Mouse (Mus musculus) gastrocnemius, postnatal 36 days (tissue): ENCODE data around the gene Apbb2. TPM values are rescaled to one million over a fixed set of nuclear protein-coding genes. Genes with fewer than 3 reads are reported as not detected.
A peak's percentile ranks its signal among the peaks of the same experiment; 100 is the strongest.
"Not testable (repeated sequence)": the region's sequence is repeated elsewhere in the genome, so short reads cannot be mapped to it uniquely, and the experiment has no call there.

Source experiments
- DNase-seq, 2 experiments: peaks; one replicate each; pipeline ENCODE4 v3.0.0; 2022
- intact Hi-C: fragments of 180-260 bp; cut with DNase I; formaldehyde crosslinking; loops from one replicate; pipeline ENCODE4 v1.15.1; 2025
- total RNA-seq, 2 experiments: library from RNA; stranded (reverse); gene quantifications; 2 replicates each; pipeline ENCODE4 v1.2.3; 2021

Gene Apbb2
- total RNA-seq, 2 experiments from 2014 or later = 32.0 to 39.1 TPM

- intact Hi-C loops = no loop called here
Observed at GRCm38 (mm10) chr5:66263398-66263797, 355.2 kb downstream of the Apbb2 start.

GRCm38 (mm10) chr5:66262475-66262874 lies 356.1 kb downstream of the Apbb2 start:
- intact Hi-C loops = no loop called here
- no peak for DNase-seq

More at GRCm38 (mm10) chr5:66263398-66263797, 355.2 kb downstream of the Apbb2 start:
- DNase-seq = no peak

- intact Hi-C loops = no loop called here
Observed at GRCm38 (mm10) chr5:66259756-66260448, 358.7 kb downstream of the Apbb2 start, which contains the start of gene Nsun7. TSS of gene Nsun7 (plus strand) at chr5:66259897.

GRCm38 (mm10) chr5:66259431-66259755 lies 359.2 kb downstream of the Apbb2 start:
- intact Hi-C loops, DNase-seq: not testable (repeated sequence)

More at GRCm38 (mm10) chr5:66259756-66260448, 358.7 kb downstream of the Apbb2 start, which contains the start of gene Nsun7:
- peak; percentile 54 to 57 for DNase-seq

- intact Hi-C loops = no loop called here
- DNase-seq = no peak
Observed at GRCm38 (mm10) chr5:66259000-66259399, 359.6 kb downstream of the Apbb2 start.

- no peak for DNase-seq
- intact Hi-C loops = no loop called here
Observed at GRCm38 (mm10) chr5:66255044-66255443, 363.5 kb downstream of the Apbb2 start.

- intact Hi-C loops = no loop called here
- DNase-seq = no peak
Observed at GRCm38 (mm10) chr5:66253219-66253618, 365.4 kb downstream of the Apbb2 start.

Other genes starting within 250 kb of the Apbb2 start
- gene Uchl1, start 57.3 kb upstream of the Apbb2 start, total RNA-seq = 1 to 10 TPM; 3.3 to 5.0 TPM
- 100 to 1,000 TPM in 1 of 2 experiments, 10 to 100 TPM in 1; 97.7 to 103 TPM for gene Limch1, start 127.0 kb upstream of the Apbb2 start, total RNA-seq